Mouse (Mus musculus): ENCODE results near the gene G6pc3. TPM values are rescaled to one million over a fixed set of nuclear protein-coding genes. Genes with fewer than 3 reads are reported as not detected.

The G6pc3 gene
- polyA plus RNA-seq, 1 experiment from 2014 or later: 29.3 TPM

- peaks cover 14% of the 10 kb centered on the region; the same call in 1 of the 2 replicates for H3K36me3 ChIP-seq (ENCODE audit: control insufficient read depth, insufficient read depth, low read length)
- H3K4me3 ChIP-seq (ENCODE audit: low read depth, low read length): no peak overlapping the region
- WGBS: 58% methylated on average over 5 of the region's 5 CpGs
- ATAC-seq (ENCODE audit: low read depth) (no peak), DNase-seq (ENCODE audit: low spot score) (no peak)
- peak overlapping the region; percentile 44 for H3K4me2 ChIP-seq (ENCODE audit: low read depth, low read length)
- H3K9ac ChIP-seq (ENCODE audit: low read depth, low read length): no peak overlapping the region; the same call in 1 of the 2 replicates
- no peaks in the 10 kb centered on the region for H3K27me3 ChIP-seq (replicated peaks; ENCODE audit: control insufficient read depth, insufficient read depth, low read length)
- H3K27ac ChIP-seq (replicated peaks; ENCODE audit: low read depth, low read length): no peak overlapping the region
- no peaks in the 10 kb centered on the region for H3K9me3 ChIP-seq (ENCODE audit: control insufficient read depth, low read length)
- peaks cover 41% of the 10 kb centered on the region for H3K4me1 ChIP-seq (ENCODE audit: control insufficient read depth, insufficient read depth, low read length)
Measured at GRCm38 (mm10) chr11:102225221-102225620, 35.8 kb downstream of the G6pc3 start.

- Histone ChIP-seq H3K9me3 (ENCODE audit: control insufficient read depth, low read length) (no peaks in the 10 kb centered on the region), H3K4me3 (ENCODE audit: low read depth, low read length) (no peak overlapping the region), H3K4me2 (ENCODE audit: low read depth, low read length) (no peak overlapping the region), H3K4me1 (ENCODE audit: control insufficient read depth, insufficient read depth, low read length) (peaks cover 42% of the 10 kb centered on the region), H3K36me3 (ENCODE audit: control insufficient read depth, insufficient read depth, low read length) (peaks cover 9% of the 10 kb centered on the region; the same call in 1 of the 2 replicates), H3K9ac (ENCODE audit: low read depth, low read length) (no peak overlapping the region), H3K27me3 (replicated peaks; ENCODE audit: control insufficient read depth, insufficient read depth, low read length) (no peaks in the 10 kb centered on the region), H3K27ac (replicated peaks; ENCODE audit: low read depth, low read length) (no peak overlapping the region)
- ATAC-seq (ENCODE audit: low read depth): no peak
- WGBS: 72% methylated on average over 12 of the region's 12 CpGs
- no peak for DNase-seq (ENCODE audit: low spot score)
Measured at GRCm38 (mm10) chr11:102226067-102226978, 36.9 kb downstream of the G6pc3 start.

GRCm38 (mm10) chr11:102227270-102228190 is 38.1 kb downstream of the G6pc3 start:
- Histone ChIP-seq H3K9ac (ENCODE audit: low read depth, low read length) (peak overlapping the region; percentile 90), H3K4me1 (ENCODE audit: control insufficient read depth, insufficient read depth, low read length) (peaks cover 42% of the 10 kb centered on the region), H3K27ac (replicated peaks; ENCODE audit: low read depth, low read length) (no peak overlapping the region; the same call in 1 of the 2 replicates), H3K9me3 (ENCODE audit: control insufficient read depth, low read length) (no peaks in the 10 kb centered on the region), H3K36me3 (ENCODE audit: control insufficient read depth, insufficient read depth, low read length) (peaks cover 4% of the 10 kb centered on the region; the same call in 1 of the 2 replicates), H3K4me3 (ENCODE audit: low read depth, low read length) (peak overlapping the region; percentile 92), H3K4me2 (ENCODE audit: low read depth, low read length) (peak overlapping the region; percentile 84), H3K27me3 (replicated peaks; ENCODE audit: control insufficient read depth, insufficient read depth, low read length) (no peaks in the 10 kb centered on the region)
- 22% methylated on average over 12 of the region's 12 CpGs for WGBS
- ATAC-seq (ENCODE audit: low read depth) (no peak), DNase-seq (ENCODE audit: low spot score) (peak; percentile 59)

GRCm38 (mm10) chr11:102228191-102228545 is 38.7 kb downstream of the G6pc3 start:
- Histone ChIP-seq H3K36me3 (ENCODE audit: control insufficient read depth, insufficient read depth, low read length) (peaks cover 4% of the 10 kb centered on the region; the same call in 1 of the 2 replicates), H3K4me2 (ENCODE audit: low read depth, low read length) (peak overlapping the region; percentile 84), H3K9ac (ENCODE audit: low read depth, low read length) (peak overlapping the region; percentile 90), H3K27ac (replicated peaks; ENCODE audit: low read depth, low read length) (no peak overlapping the region), H3K4me1 (ENCODE audit: control insufficient read depth, insufficient read depth, low read length) (peaks cover 42% of the 10 kb centered on the region), H3K4me3 (ENCODE audit: low read depth, low read length) (peak overlapping the region; percentile 92), H3K9me3 (ENCODE audit: control insufficient read depth, low read length) (no peaks in the 10 kb centered on the region), H3K27me3 (replicated peaks; ENCODE audit: control insufficient read depth, insufficient read depth, low read length) (no peaks in the 10 kb centered on the region)
- DNase-seq (ENCODE audit: low spot score) (no peak), ATAC-seq (ENCODE audit: low read depth) (no peak)
- WGBS: 23% methylated on average over 9 of the region's 9 CpGs

- Histone ChIP-seq H3K27me3 (replicated peaks; ENCODE audit: control insufficient read depth, insufficient read depth, low read length) (no peaks in the 10 kb centered on the region), H3K4me1 (ENCODE audit: control insufficient read depth, insufficient read depth, low read length) (peaks cover 42% of the 10 kb centered on the region), H3K4me3 (ENCODE audit: low read depth, low read length) (peak overlapping the region; percentile 92), H3K9me3 (ENCODE audit: control insufficient read depth, low read length) (no peaks in the 10 kb centered on the region), H3K9ac (ENCODE audit: low read depth, low read length) (peak overlapping the region; percentile 90), H3K4me2 (ENCODE audit: low read depth, low read length) (peak overlapping the region; percentile 84), H3K27ac (replicated peaks; ENCODE audit: low read depth, low read length) (peak overlapping the region; percentile 13; the same call in 1 of the 2 replicates), H3K36me3 (ENCODE audit: control insufficient read depth, insufficient read depth, low read length) (peaks cover 4% of the 10 kb centered on the region; the same call in 1 of the 2 replicates)
- no peak for DNase-seq (ENCODE audit: low spot score)
- ATAC-seq (ENCODE audit: low read depth): no peak
- WGBS: 10% methylated on average over 7 of the region's 7 CpGs
Measured at GRCm38 (mm10) chr11:102228646-102229268, 39.3 kb downstream of the G6pc3 start.

DNA sequence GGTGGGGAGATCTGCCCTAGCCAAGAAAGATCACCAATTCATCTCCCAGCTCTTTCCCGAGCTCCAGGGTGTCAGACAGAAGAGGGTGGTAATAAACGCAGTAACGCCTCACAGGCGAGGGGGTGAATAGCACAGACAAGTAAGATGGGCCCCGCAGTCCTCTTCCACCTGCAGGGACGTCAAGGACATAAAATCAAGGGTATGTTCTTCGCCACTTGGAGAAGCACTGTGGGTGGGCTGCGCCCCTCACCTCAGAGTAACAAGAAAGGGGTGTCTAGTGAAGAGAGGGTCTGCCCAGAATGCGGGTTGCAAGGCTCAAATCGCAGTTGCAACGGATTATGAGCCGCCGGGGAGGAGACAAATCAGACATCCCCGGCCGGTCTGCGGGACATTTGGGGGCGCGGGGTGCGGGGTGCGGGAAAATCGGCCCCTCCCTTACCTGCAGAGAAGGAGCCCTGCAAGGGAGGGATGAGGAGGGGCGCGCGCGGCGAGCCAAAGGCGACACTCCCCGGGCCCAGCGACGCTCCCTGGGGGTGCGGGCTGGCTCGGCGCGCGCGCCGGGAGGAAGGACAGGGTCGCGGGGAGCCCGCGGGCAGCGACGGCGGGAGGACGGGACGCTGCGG is 40.0 kb downstream of the G6pc3 start:
- H3K4me2 ChIP-seq (ENCODE audit: low read depth, low read length): peak overlapping the region; percentile 84
- H3K4me1 ChIP-seq (ENCODE audit: control insufficient read depth, insufficient read depth, low read length): peaks cover 39% of the 10 kb centered on the region
- H3K36me3 ChIP-seq (ENCODE audit: control insufficient read depth, insufficient read depth, low read length): no peaks in the 10 kb centered on the region
- WGBS: under 1% methylated on average over 20 of the region's 47 CpGs
- H3K9ac ChIP-seq (ENCODE audit: low read depth, low read length): peak overlapping the region; percentile 90
- peak overlapping the region; percentile 88 for H3K27ac ChIP-seq (replicated peaks; ENCODE audit: low read depth, low read length)
- peak; percentile 36 for DNase-seq (ENCODE audit: low spot score)
- peak overlapping the region; percentile 92 for H3K4me3 ChIP-seq (ENCODE audit: low read depth, low read length)
- ATAC-seq (ENCODE audit: low read depth): peak; percentile 17; the same call in 1 of the 2 replicates
- H3K9me3 ChIP-seq (ENCODE audit: control insufficient read depth, low read length): no peaks in the 10 kb centered on the region
- H3K27me3 ChIP-seq (replicated peaks; ENCODE audit: control insufficient read depth, insufficient read depth, low read length): no peaks in the 10 kb centered on the region

DNA sequence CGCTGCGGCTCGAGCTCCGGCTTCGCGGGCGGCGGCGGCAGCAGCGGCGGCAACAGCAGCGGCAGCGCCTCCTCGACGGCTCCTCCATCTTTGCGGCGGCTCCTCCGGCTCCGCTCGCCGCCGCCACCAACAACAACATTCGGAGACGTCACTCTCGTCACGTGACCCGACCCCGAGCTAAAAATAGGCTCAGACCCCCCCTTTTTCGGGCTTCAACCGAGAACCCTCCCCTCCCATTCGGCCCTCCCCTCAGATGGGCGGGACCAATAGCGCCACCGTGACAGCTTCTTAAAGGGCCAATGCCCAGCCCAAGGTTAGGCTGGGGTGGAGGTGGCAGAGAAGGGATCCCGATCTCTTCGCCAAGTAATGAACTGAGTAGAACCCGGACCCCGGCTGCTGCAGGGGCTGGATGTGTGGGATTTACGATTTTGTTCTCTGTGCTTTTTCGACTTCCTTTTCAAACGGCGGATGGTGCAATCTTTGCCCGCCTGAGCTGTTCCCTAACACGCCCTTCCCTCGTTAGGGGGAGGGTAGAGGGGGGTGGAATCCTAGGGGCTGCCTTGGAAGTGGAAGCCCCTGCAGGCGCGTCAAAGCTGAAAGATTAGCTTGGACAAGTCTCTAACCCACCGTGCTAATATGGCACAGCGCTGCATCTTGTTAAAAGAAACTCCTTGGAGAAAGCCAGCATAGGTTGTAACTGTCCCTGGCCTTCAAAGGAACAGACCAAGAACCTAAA is 40.8 kb downstream of the G6pc3 start, which contains the start of gene Hdac5:
Gene Hdac5 (minus strand): TSS at position 161 of the 736 bp plus-strand sequence.
- peak within 1 kb of the TSS; percentile 88 for H3K27ac ChIP-seq (replicated peaks; ENCODE audit: low read depth, low read length)
- no peaks in the 10 kb centered on the region for H3K36me3 ChIP-seq (ENCODE audit: control insufficient read depth, insufficient read depth, low read length)
- DNase-seq (ENCODE audit: low spot score) (peak; percentile 99), ATAC-seq (ENCODE audit: low read depth) (peak; percentile 91)
- H3K9me3 ChIP-seq (ENCODE audit: control insufficient read depth, low read length): no peaks in the 10 kb centered on the region
- H3K4me2 ChIP-seq (ENCODE audit: low read depth, low read length): peak within 1 kb of the TSS; percentile 84
- H3K27me3 ChIP-seq (replicated peaks; ENCODE audit: control insufficient read depth, insufficient read depth, low read length): no peaks in the 10 kb centered on the region
- WGBS: under 1% methylated on average over 27 of the region's 49 CpGs
- H3K9ac ChIP-seq (ENCODE audit: low read depth, low read length): peak within 1 kb of the TSS; percentile 90
- H3K4me3 ChIP-seq (ENCODE audit: low read depth, low read length): peak within 1 kb of the TSS; percentile 92
- H3K4me1 ChIP-seq (ENCODE audit: control insufficient read depth, insufficient read depth, low read length): peaks cover 32% of the 10 kb centered on the region
